Mouse (Mus musculus): Measurements from ENCODE around the gene Acot6.

DNA sequence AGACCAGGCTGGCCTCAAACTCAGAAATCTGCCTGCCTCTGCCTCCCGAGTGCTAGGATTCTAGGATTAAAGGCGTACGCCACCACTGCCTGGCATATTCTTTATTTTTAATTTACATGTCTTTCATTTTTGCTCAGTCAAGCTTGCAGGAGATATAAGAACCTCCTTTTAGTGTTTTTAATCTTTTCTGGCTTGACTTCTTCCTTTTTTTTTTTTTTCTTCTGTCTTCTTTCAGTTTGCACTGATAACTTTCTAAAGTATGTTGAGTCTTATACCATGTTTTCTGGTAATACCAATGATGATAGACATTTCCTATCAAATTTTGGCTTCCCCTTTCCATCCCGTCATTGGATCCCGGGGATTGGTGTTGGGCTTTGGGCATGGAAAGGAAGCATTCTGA, 19.1 kb downstream of the Acot6 start:
- TF ChIP-seq POLR2A (IDR thresholded peaks at IDR 0.05; ENCODE audit: insufficient read depth, low read depth, low read length) = no peak
- TF ChIP-seq CTCF (IDR thresholded peaks at IDR 0.05; ENCODE audit: insufficient read depth, low read depth, low read length) = no peak
